Mouse (Mus musculus) embryonic facial prominence, embryonic 10.5 days (tissue): Measurements from ENCODE around the gene Brms1. TPM values are rescaled to one million over a fixed set of nuclear protein-coding genes. Genes with fewer than 3 reads are reported as not detected.

Experiments
- polyA plus RNA-seq: library from polyadenylated mRNA; unstranded; fragments of >200 nt; fragmentation: Nextera tagmentation; extraction: Ambion mirVana; gene quantifications from 2 replicates; pipeline ENCODE4 v1.2.1, GENCODE M21; 2016

The Brms1 gene
- polyA plus RNA-seq, 1 experiment from 2014 or later, result 72.6 TPM

Other genes starting within 250 kb of the Brms1 start
- gene Rbm4, start 247.5 kb upstream of the Brms1 start, polyA plus RNA-seq, result 92.1 and 99.5 TPM in 2 replicates
- 38.8 and 41.8 TPM in 2 replicates for gene Gm21992, start 229.7 kb upstream of the Brms1 start, polyA plus RNA-seq
- gene Rbm14, start 229.7 kb upstream of the Brms1 start, polyA plus RNA-seq, result 134 and 140 TPM in 2 replicates
- gene Ccs, start 202.0 kb upstream of the Brms1 start, polyA plus RNA-seq, result 52.1 and 52.8 TPM in 2 replicates
- 0.06 and 0.11 TPM in 2 replicates for gene Ccdc87, start 202.0 kb upstream of the Brms1 start, polyA plus RNA-seq
- 26.9 and 28.0 TPM in 2 replicates for gene Ctsf, start 186.2 kb upstream of the Brms1 start, polyA plus RNA-seq
- gene Actn3, start 163.4 kb upstream of the Brms1 start, polyA plus RNA-seq, result 5.0 and 6.7 TPM in 2 replicates
- gene Zdhhc24, start 162.7 kb upstream of the Brms1 start, polyA plus RNA-seq, result 10.3 and 13.3 TPM in 2 replicates
- 5.8 and 6.1 TPM in 2 replicates for gene Bbs1, start 134.7 kb upstream of the Brms1 start, polyA plus RNA-seq
- 194 and 203 TPM in 2 replicates for gene Dpp3, start 113.1 kb upstream of the Brms1 start, polyA plus RNA-seq
- gene Peli3, start 98.2 kb upstream of the Brms1 start, polyA plus RNA-seq, result 2.6 and 3.1 TPM in 2 replicates
- gene Mrpl11, start 79.2 kb upstream of the Brms1 start, polyA plus RNA-seq, result 164 and 165 TPM in 2 replicates
- gene Npas4, start 51.0 kb upstream of the Brms1 start, polyA plus RNA-seq, result not detected in 2 replicates
- gene Slc29a2, start 17.5 kb upstream of the Brms1 start, polyA plus RNA-seq, result 7.1 and 8.5 TPM in 2 replicates
- gene B4gat1, start 2.5 kb upstream of the Brms1 start, polyA plus RNA-seq, result 34.7 and 36.1 TPM in 2 replicates
- gene AC124502.3, start 2.5 kb upstream of the Brms1 start, polyA plus RNA-seq, result 3.1 and 4.2 TPM in 2 replicates
- gene Rin1, start 9.1 kb downstream of the Brms1 start, polyA plus RNA-seq, result 2.4 and 3.2 TPM in 2 replicates
- 32.3 and 37.0 TPM in 2 replicates for gene Cd248, start 26.7 kb downstream of the Brms1 start, polyA plus RNA-seq
- 1.4 and 1.9 TPM in 2 replicates for gene Tmem151a, start 44.2 kb downstream of the Brms1 start, polyA plus RNA-seq
- 70.5 and 73.4 TPM in 2 replicates for gene Yif1a, start 47.2 kb downstream of the Brms1 start, polyA plus RNA-seq
- gene Cnih2, start 57.2 kb downstream of the Brms1 start, polyA plus RNA-seq, result 28.4 and 31.7 TPM in 2 replicates
- 266 and 270 TPM in 2 replicates for gene Rab1b, start 65.7 kb downstream of the Brms1 start, polyA plus RNA-seq
- gene Klc2, start 77.2 kb downstream of the Brms1 start, polyA plus RNA-seq, result 30.0 and 31.2 TPM in 2 replicates
- gene Pacs1, start 231.8 kb downstream of the Brms1 start, polyA plus RNA-seq, result 24.8 and 25.6 TPM in 2 replicates